Mouse (Mus musculus) ES-Bruce4 (cell line): ENCODE results near the gene Wdr47.
"Not testable (repeated sequence)": the region's sequence is repeated elsewhere in the genome, so short reads cannot be mapped to it uniquely, and the experiment has no call there.

Experiments used
- CTCF ChIP-seq: IDR thresholded peaks from one replicate; pipeline ENCODE4 v1.8.1; 2011; ENCODE audit warnings: low read depth, low read length
- EP300 ChIP-seq: IDR thresholded peaks from 2 replicates; pipeline ENCODE4 v1.6.1; 2011; ENCODE audit warnings: low read depth, low read length; ENCODE audit not compliant: insufficient read depth

DNA sequence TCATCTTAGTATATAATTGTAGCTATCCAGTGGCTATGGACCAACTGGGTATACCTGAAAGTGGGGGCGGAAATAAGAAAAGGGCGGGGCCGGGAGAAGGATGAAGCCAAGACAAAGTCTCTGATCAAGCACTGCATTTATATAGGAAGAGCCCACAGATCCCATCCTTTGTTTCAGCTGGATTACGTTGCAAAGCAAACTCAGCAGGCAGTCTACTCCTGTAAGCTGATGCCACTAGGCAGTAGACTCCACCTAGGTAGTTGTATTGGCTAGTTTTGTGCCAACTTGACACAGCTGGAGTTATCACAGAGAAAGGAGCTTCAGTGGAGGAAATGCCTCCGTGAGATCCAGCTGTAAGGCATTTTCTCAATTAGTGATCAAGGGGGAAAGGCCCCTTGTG lies 56.6 kb downstream of the Wdr47 start:
- TF ChIP-seq EP300, CTCF: not testable (repeated sequence)
